Mouse (Mus musculus) testis, postnatal 14 days (tissue): ENCODE measurements around the gene Vmn1r48.
"Not testable (repeated sequence)": the region's sequence is repeated elsewhere in the genome, so short reads cannot be mapped to it uniquely, and the experiment has no call there.

ENCODE experiments used
- DNase-seq: peaks from one replicate; pipeline ENCODE4 v3.0.0; 2021; ENCODE audit warnings: low spot score

Vmn1r48 gene

GRCm38 (mm10) chr6:90036741-90037140 is at the start of gene Vmn1r48:
Gene Vmn1r48 (minus strand): TSS chr6:90036841.
- DNase-seq: not testable (repeated sequence)

GRCm38 (mm10) chr6:90078406-90078805 is 41.8 kb upstream of the Vmn1r48 start, which contains the start of gene Vmn1r49:
Gene Vmn1r49 (minus strand): TSS chr6:90078506.
- no peak for DNase-seq

GRCm38 (mm10) chr6:90015847-90016246 is 20.8 kb downstream of the Vmn1r48 start, which contains the start of gene Vmn1r47:
Gene Vmn1r47 (plus strand): TSS chr6:90016147.
- DNase-seq: not testable (repeated sequence)

- no peak for DNase-seq
Observed at GRCm38 (mm10) chr6:89985989-89986388, 50.7 kb downstream of the Vmn1r48 start.
